Mouse (Mus musculus) thymus, postnatal 10 days (tissue): ENCODE data around the gene Gimap9.
"Not testable (repeated sequence)": the region's sequence is repeated elsewhere in the genome, so short reads cannot be mapped to it uniquely, and the experiment has no call there.

Experiments used
- DNase-seq, 2 experiments: peaks; one replicate each; pipeline ENCODE4 v3.0.0; 2021; ENCODE audit warnings: low spot score in 2 of 2

Gene Gimap9

GRCm38 (mm10) chr6:48664750-48665149 is 11.2 kb upstream of the Gimap9 start:
- no peak for DNase-seq

- peak in 1 of 2 experiments; percentile 2 for DNase-seq
Measured at GRCm38 (mm10) chr6:48665471-48665870, 10.5 kb upstream of the Gimap9 start.

- peak in 1 of 2 experiments; percentile 3 for DNase-seq
Measured at GRCm38 (mm10) chr6:48666159-48666586, 9.8 kb upstream of the Gimap9 start.

GRCm38 (mm10) chr6:48668022-48668421 is 7.9 kb upstream of the Gimap9 start:
- no peak for DNase-seq

- peak in 1 of 2 experiments; percentile 2 for DNase-seq
Measured at GRCm38 (mm10) chr6:48669446-48669969, 6.4 kb upstream of the Gimap9 start.

- no peak for DNase-seq
Measured at GRCm38 (mm10) chr6:48674291-48675058, 1.5 kb upstream of the Gimap9 start.

- DNase-seq = peak in 1 of 2 experiments; percentile 48
Measured at GRCm38 (mm10) chr6:48675400-48675930, 464 bp upstream of the Gimap9 start.

GRCm38 (mm10) chr6:48676860-48677415 is 1.0 kb downstream of the Gimap9 start:
- DNase-seq = no peak

GRCm38 (mm10) chr6:48677492-48678345 is 1.8 kb downstream of the Gimap9 start:
- no peak for DNase-seq

- peak in 1 of 2 experiments; percentile 2 for DNase-seq
Measured at GRCm38 (mm10) chr6:48678391-48678790, 2.5 kb downstream of the Gimap9 start.

GRCm38 (mm10) chr6:48679701-48680100 is 3.8 kb downstream of the Gimap9 start:
- no peak for DNase-seq

GRCm38 (mm10) chr6:48680421-48680820 is 4.5 kb downstream of the Gimap9 start:
- DNase-seq = no peak

- DNase-seq = no peak
Measured at GRCm38 (mm10) chr6:48681472-48682090, 5.7 kb downstream of the Gimap9 start.

GRCm38 (mm10) chr6:48682271-48682670 is 6.3 kb downstream of the Gimap9 start:
- DNase-seq = no peak

- DNase-seq = not testable (repeated sequence)
Measured at GRCm38 (mm10) chr6:48683263-48683821, 7.4 kb downstream of the Gimap9 start.

GRCm38 (mm10) chr6:48684319-48684718 is 8.4 kb downstream of the Gimap9 start, which contains the start of gene Gimap4:
Gimap4 (plus strand) TSS chr6:48684549.
- no peak for DNase-seq

GRCm38 (mm10) chr6:48684806-48685205 is 8.9 kb downstream of the Gimap9 start:
- DNase-seq = no peak

GRCm38 (mm10) chr6:48685251-48685650 is 9.3 kb downstream of the Gimap9 start:
- no peak for DNase-seq

GRCm38 (mm10) chr6:48685694-48686665 is 10.1 kb downstream of the Gimap9 start:
- no peak for DNase-seq

GRCm38 (mm10) chr6:48687077-48687476 is 11.1 kb downstream of the Gimap9 start:
- no peak for DNase-seq
